Mouse (Mus musculus) ovary, postnatal 14 days (tissue): Measurements from ENCODE around the gene Olfr304.
"Not testable (repeated sequence)": the region's sequence is repeated elsewhere in the genome, so short reads cannot be mapped to it uniquely, and the experiment has no call there.

Source experiments
- DNase-seq: peaks from one replicate; pipeline ENCODE4 v3.0.0; 2022; ENCODE audit warnings: low spot score

The Olfr304 gene

GRCm38 (mm10) chr7:86386558-86386957, at the start of gene Olfr304:
Gene Olfr304, minus strand, starts transcription at chr7:86386658.
- DNase-seq: no peak

- DNase-seq: no peak
These were observed 17.1 kb upstream of the Olfr304 start, which contains the start of gene Olfr301 for GRCm38 (mm10) chr7:86403546-86403945. Gene Olfr301, plus strand, starts transcription at chr7:86403846.

- DNase-seq: no peak
These were observed 11.2 kb upstream of the Olfr304 start, which contains the start of gene Olfr303 for GRCm38 (mm10) chr7:86397689-86398088. Gene Olfr303, minus strand, starts transcription at chr7:86397789.

- DNase-seq: no peak
These were observed 689 bp downstream of the Olfr304 start for GRCm38 (mm10) chr7:86385769-86386168.

- DNase-seq: no peak
These were observed 19.6 kb downstream of the Olfr304 start, which contains the start of gene Olfr305 for GRCm38 (mm10) chr7:86366828-86367227. Gene Olfr305, minus strand, starts transcription at chr7:86366928.

- DNase-seq: not testable (repeated sequence)
These were observed 40.2 kb downstream of the Olfr304 start for GRCm38 (mm10) chr7:86346296-86346695.

- no peak for DNase-seq
These were observed 42.2 kb downstream of the Olfr304 start for GRCm38 (mm10) chr7:86344253-86344652.

GRCm38 (mm10) chr7:86342881-86343565, 43.4 kb downstream of the Olfr304 start:
- DNase-seq: no peak

- no peak for DNase-seq
These were observed 49.0 kb downstream of the Olfr304 start, which contains the start of gene Olfr307 for GRCm38 (mm10) chr7:86337486-86337885. Gene Olfr307, minus strand, starts transcription at chr7:86337586.
